Mouse (Mus musculus) natural killer cell, adult 2 months (primary cell): Measurements from ENCODE around the gene Adgra1.

Experiments used
- DNase-seq, 2 experiments: peaks; one replicate each; pipeline ENCODE4 v3.0.0; 2022; ENCODE audit warnings: low spot score in 2 of 2

Gene Adgra1

DNA sequence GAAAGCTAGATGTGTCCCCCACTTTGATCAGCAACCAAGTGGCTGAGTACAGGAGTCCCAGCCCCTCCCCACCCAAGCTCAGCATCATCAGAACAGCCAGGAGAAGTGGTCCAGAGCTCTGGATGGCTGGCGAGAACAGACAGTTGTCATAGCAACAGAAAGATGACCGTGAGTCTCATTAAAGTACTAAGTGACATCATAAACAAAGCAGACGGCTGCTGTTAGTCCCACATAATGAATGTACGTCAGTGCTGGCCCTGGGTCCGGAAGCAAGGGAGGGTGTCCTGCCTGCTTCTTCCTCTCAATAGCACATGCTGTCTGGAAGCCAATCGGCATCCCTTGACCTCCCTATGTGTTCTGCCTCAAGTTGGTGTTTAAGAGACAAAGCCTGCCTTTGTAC is 16.2 kb downstream of the Adgra1 start:
- no peak for DNase-seq

DNA sequence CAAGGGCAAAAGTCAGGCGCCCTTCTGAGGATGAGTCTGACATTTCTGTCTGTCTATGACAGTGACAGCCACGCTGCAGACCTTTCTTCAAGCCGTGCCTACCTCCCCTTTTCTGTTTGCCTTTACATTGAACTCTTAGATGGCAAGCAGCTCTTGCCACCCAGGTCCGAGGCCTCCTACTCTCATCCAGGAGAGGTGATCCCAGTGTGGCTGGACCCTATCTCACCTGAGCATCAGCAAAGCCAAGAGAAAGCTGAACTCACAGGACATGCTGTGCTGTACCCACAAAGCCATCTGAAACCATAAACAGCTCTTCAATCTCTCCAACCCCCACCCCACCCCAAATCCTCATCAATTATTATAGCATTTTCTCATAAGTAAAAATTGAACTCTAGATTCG is 16.7 kb downstream of the Adgra1 start:
- no peak for DNase-seq

DNA sequence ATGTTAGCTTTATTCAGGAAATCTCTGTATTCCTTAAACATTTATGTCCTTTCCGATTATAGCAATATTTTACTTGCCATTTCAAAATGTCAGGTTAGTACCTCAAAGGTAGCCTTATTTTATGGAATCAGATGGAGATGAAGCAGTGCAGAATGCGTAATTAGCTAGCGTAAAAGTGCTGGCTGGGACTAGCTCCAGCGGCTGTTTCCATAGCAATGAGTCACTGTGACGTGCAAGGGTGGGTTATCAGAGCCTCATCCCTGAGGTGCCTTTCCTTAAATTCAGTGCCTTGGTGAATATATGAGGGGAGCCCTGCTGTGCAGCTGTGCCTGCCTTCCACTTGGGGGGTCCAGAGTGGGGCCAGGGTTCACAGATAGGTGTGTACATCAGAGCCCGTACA is 17.1 kb downstream of the Adgra1 start:
- DNase-seq = no peak

DNA sequence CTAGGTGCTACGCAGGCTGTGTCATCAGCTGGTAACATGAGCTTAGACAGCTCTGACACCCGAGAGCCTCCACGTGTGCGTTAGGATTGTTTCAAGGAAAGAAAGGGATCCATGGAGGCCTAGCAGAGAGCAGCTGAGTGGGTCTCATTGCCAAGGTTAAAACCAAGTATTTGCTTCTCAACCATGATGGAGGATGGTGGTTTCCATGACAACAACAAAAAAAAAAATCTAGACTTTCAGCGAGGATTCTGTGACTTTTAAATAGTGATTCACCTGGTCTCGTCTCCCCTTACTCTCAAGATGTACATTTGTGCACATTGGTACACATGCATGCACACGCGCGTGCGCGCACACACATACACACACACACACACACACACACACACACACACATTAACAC is 21.3 kb downstream of the Adgra1 start:
- no peak for DNase-seq

DNA sequence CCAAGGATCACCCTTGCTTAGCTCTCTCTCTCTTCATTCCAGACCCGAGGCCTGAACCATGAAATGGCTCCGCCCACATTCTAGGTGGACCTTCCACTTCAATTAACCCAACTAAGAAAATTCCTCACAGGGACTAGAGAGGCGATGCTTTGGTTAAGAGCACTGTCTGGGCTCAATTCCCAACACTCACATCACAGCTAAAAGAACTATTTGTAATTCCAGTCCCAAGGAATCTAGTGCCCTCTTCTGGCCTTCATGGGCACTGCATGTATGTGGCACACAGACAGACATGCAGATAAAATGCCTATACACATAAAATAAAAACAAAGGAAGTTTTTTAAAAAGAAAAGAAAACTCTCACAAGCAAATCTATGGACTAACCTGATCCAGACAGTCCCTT is 27.4 kb downstream of the Adgra1 start:
- DNase-seq = peak; percentile 10 to 13

DNA sequence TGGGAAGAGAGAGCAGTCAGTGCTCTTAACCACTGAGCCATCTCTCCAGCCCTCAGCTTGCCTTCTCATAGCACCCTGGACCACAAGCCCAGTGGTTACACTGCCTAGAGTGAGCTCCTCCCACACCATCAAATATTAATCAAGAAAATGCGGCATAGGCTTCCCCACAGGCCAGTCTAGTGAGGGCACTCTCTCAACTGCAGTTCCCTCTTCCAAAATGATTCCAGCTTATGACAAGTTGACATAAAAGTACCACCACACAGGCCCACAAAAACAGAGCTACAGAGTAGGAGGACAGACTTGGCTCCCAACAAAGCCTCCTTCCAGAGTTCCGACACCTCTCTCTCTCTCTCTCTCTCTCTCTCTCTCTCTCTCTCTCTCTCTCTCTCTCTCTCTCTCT is 29.1 kb downstream of the Adgra1 start:
- no peak for DNase-seq

DNA sequence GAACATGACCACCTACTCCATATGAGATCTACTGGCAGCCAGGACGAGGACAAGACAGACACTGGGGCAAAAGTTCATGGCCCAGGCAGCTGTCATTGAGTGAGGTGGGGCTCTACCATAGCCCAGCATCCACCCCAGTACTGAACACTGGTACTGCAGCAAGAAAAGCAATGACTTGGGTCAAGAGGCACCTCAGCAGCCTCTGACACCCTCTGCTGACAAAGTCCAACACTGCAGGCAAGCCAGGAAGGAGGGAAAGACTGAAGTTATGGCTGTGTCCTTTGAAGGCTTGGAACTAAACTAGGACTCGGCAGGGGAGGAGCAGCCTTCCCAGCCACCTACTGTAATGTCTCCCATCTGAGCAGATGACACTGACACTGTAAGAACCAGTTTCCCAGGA is 30.3 kb downstream of the Adgra1 start:
- DNase-seq = no peak

DNA sequence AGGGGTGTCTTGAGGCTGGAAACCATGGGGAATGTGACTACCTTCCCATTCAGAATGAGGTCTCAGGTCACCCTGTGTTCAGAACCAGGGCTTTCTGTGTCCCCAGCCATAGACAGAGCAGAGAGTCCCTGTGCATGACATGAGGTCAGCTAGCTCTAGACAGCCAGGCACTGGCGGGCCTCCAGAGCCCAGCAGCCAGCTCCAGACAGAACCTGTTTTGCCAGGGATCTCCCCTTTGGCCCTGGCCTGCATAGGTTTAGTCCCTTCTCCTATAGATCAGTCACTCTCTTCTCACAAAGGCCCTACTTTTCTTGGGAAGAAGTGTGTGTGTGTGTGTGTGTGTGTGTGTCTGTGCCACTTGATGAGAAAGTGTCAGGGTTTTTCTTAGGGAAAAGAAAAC is 30.9 kb downstream of the Adgra1 start:
- no peak for DNase-seq

DNA sequence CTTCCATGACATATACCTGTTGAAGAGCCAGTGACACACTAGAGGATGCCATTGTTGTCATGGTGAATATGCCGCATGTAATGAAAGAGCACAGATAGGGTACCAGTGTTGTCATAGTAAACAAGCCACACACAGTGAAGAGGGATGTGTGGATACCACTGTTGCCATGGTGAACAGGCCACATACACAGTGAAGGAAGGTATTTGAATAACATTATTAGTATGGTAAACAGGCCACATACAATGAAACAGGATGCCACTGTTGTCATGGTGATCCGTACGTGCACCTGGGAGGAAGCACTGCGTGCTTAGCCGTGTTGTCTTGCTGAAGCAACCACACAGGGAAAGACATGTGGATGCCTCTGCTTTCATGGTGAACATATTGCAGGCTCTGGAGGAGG is 37.0 kb downstream of the Adgra1 start:
- no peak for DNase-seq

DNA sequence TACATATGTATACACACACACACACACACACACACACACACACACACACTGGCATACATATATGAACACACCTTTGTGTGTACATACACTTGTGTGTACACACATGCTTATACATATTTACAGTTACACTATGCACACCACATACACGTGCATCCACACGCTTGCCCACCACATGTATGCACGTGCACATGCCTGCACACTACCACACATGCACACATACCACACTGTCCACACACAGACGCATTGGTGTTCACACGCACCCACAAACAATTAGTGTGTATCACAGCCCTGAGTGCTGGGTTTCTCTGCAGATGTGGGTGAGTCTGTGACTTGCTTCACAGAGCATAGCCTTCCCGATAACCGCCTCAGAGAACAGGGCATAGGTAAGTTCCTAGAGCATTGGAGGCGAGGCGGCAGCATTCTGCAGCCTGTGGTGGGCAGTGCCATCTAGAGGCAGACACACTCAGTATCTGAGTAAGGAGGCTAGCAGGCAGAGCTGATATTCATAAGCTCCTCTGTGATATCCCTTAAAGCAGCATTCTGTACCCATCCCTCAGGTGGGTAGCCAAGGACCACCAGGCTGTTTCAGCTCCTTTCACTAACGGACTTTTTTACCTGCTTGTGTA is 43.3 kb downstream of the Adgra1 start:
- no peak for DNase-seq

DNA sequence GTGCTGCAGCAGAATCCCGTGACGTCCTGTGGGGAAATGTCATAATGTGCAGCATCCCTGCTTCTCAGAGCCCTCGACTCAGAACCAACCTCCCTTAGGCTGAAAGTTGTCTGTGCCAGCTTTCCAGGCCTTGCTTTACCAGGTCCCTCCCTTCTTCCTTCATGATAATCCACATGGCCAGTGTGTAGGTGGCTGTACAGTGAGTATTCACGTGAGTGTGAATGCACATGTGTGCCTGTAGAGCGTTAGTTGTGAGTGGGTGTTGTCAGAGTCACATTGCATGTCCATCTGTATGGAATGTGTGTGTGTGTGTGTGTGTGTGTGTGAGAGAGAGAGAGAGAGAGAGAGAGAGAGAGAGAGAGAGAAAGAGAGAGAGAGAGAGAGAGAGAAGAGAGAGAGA is 44.1 kb downstream of the Adgra1 start:
- DNase-seq = no peak

DNA sequence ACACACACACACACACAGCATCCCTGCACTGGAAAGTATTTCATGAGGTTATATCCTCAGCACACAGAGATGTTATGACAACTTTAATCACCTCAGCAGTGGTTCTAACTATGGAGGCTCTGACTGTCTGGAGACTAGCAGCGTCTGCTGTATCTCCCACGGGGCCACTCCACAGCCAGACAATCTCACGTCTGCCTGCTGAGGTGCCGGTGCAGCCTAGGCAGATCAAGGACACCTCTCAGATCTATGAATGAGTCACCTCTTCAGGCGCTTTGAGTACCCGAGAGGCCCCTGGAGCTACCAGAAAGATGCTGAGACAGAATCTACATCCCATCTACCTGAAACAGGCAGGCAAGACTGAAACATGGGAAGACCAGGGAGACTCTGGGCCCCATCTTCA is 44.6 kb downstream of the Adgra1 start:
- no peak for DNase-seq

DNA sequence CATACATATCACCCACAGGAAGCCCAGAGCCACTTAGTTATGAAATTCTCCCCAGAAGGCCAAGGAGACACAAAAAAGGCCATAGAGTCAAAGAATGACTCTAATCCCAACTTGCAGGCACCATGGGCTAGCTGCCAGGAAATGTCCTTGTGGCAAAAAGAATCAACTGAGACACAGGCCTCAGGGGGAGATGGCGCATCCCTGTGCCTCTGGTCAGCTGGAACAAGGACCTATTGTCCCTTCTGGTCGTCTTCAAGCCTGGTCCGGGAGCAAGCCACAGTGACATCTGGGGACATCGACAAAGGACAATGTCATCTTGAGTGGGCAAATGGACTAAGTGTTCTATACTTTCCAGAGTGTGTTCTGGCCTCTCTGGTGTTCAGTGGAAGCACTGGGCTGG is 49.6 kb downstream of the Adgra1 start:
- no peak for DNase-seq

DNA sequence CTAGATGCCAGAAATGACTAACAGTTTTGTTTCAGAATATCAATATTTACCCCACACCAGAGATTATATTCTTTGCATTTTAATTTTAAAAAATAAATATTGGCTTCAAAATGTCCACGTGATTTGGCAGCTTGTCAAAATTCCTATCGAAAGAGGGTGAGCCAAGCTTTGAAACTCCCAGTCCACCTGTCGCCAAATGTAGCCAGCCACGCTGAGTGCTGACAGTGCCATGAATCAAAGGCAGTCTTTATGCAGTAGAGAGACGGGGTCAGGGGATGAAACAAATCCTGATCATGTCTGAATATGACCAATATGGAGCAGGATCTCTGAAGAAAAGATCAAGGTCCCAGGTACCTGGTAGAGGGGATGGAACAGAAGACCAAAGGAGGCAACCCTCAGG is 57.8 kb downstream of the Adgra1 start:
- DNase-seq = no peak

DNA sequence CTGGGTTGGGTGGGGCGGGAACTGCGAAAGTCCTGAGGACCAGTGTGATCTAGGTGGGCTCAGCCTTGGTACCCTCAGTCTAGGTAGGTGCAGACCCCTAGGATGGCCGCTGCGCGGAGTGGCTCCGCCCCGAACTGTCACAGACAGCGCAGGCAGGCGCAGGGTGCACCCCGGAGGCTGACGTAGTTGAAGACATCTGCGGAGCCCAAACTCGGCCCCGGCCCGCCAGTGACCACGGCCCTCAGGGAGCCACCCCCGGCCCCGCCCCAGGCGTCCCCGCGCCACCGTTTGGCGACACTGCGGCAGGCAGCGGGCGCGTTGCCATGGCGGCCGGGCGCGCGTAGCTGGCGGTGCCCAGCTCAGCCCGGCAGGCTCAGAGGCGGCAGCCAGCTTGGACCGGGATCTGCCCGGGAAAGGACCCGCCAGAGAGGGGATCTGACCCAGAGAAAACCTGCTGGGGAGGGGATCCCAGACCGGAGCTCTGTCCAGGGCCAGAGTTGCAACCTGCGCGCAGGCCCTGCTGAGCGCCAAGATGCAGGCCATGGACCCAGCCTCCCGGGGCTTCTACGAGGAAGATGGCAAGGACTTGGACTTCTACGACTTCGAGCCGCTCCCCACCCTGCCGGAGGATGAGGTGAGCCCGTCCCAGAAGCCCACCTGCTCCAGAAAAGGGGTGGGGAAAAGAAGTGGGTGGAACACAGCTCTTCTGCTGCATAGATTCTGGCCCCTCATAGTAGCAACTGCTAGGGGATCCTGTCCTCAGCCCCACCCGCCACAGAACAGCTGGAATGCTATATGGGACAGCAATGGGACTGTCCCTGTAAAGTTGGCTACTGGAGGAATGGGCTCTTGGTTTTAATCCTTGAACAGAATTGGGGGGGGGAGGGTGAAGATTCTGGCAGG is 60.9 kb downstream of the Adgra1 start, which contains the start of gene Kndc1:
Gene Kndc1 (plus strand): TSS at position 42 of the 903 bp plus-strand sequence.
- DNase-seq = no peak

DNA sequence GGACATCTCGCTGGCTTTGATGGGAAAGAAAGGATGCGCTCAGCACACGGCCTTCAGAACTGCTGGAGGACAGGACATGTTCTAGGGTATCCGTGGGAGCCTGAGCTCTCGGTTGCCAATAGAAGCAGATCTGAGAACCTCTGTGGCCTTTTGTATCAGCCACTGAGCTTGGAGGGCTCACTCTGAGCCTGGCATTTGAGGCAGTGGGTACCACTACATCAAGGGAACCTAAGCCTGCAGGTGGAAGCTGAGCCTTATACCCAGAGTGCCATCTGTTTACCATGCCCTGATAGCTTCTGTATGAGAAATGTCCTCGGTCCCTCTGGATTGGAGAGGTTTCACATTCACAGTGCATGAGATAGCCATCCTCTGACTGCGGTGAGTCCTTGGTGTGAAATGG is 62.3 kb downstream of the Adgra1 start:
- no peak for DNase-seq

DNA sequence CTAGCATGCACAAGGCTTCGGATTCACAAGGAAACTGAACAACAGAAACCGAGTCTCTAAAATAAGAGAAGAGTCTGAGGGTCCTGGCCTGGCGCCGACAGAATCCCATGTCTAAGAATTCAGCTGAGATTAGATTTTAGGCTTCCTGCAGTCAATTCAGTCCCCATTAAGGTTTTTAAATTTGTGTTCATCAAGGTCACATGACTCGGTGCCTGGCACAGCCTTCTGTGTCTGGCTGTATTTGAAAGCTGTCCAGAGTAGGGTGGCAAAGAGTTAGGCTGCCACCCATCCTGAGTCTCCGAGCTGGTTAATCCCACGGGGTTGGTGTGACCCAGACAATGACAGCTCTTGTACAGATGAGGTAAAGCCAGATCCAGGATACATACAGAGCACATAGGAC is 62.8 kb downstream of the Adgra1 start:
- no peak for DNase-seq

DNA sequence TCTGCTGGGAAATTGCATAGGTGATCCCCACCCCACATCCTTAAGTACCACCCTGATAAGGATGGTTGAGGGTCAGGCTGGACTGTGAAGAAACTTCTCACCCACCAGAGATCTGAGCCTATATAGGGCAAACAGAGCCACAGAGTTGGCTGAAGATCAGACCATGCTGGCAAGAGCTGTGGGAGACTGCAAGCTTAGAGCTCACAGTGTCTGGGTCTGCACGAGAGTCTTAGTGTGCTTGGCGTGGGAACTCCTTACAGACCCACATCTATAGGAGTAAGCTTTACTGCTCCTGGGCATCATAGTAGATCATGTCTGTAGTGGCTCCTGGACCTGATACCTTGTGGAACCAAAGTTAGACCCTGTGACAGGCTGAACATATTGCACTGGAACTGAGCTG is 64.6 kb downstream of the Adgra1 start:
- no peak for DNase-seq

DNA sequence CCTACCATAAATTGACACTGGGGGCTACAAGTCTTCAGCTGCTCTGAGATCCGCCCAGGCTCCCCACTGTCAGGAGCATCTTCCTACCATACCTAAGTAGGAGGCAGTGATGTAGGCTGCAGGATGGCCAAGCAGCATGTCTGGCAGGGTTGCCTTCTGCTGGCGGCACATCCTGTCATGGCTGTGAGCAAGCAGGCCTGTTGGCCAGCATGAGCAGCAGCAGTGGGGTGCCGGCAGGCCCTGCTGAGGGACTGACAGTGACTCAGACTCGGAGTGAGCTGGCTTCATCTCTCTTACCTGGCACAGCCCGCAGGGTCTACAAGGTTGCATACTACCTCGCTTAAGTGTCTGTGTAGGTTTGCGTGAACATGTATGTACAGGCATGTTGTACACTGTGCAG is 65.5 kb downstream of the Adgra1 start:
- DNase-seq = no peak

DNA sequence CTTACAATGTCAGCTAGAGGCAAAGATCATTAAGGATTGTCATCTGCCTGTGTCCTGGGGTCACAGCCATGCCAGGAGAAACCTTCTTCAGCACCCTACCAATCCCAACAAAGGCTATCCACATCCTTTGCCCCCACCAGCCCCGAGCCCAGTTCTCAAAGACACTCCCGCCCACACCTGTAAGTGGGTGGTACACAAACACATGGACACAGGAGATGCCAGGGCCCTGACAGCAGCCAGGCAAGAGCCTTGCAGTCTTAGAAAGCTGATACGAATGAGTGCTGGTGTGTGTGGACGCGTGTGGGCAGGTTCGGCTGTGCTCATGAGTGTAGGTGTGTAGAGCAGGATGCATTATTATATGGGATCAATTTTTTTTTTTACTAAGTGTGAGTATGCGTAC is 66.5 kb downstream of the Adgra1 start:
- no peak for DNase-seq

DNA sequence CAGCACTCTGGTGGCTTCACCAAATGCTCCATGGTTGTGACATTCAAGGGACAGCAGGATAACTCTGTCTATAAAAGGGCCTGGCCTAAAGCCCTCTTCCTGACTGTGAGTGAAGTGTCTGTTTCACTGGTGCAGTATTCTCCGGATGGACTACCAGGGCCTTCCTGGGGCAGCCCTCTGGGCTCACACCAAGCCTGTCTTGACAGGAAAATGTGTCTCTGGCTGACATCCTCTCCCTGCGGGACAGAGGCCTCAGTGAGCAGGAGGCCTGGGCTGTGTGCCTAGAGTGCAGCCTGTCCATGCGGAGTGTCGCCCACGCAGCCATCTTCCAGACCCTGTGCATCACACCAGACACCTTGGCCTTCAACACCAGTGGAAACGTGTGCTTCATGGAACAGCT is 66.9 kb downstream of the Adgra1 start:
- no peak for DNase-seq

DNA sequence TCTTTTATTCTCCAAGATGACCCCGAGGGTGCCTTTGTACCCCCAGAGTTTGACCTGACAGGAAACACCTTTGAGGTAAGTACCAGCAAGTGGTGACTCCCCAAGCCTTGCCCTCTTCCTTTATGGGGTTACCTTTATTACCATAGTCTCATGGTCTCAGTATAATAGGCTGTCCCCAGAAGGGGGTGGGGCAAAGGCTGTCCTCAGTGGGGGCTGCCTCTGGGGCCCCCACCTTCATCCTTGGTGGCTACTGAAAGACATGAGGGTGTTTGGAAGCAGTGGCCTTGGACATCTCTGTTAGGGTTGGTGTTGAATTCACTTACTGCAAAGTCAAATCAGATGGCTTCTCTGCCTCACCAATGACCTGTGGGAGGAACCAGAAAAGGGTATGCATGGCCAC is 68.0 kb downstream of the Adgra1 start:
- DNase-seq = no peak

DNA sequence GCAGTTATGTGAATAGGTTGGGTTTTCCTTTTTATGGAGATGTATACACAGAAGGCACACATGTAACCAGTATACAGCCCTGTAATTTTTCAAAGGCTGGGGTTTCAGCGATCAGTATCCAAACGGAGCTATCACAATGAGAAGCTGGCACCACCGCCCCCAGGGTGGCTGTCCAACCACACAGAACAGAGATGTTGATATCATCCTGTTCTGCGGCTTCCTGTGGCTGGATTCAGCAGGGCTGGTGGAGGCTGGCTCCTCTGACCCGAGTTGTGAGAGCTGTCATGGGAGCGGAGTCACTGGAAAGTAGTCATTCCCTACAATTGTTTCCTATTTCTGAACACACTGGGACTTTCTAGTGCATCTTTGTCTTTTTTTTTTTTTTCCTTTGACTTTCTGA is 71.3 kb downstream of the Adgra1 start:
- DNase-seq = no peak

DNA sequence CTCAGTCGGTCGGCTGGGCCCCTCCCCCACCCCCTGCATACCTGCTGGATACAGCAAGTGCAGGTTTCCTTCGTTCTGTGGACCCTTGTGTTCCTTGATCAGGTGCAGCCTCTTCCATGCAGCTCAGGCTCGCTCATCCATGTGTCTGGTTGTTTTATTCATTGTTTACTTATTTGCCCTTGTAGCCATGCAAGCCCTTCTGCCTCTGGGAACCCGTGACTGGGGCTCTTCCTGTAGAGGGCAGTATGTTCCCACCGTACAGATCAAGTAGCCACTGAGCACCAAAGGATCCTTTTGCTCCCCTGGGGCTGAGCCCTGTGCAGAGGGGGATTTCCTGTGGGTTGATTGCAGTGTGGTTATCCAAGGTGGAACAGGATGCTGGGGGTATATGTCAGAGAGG is 71.7 kb downstream of the Adgra1 start:
- peak; percentile 56 to 60 for DNase-seq
